Mouse (Mus musculus): ENCODE measurements around the gene Ebf1.

Ebf1 gene

GRCm38 (mm10) chr11:44619131-44619886 is 2.2 kb downstream of the Ebf1 start:
- no peak for DNase-seq (ENCODE audit: low spot score)

GRCm38 (mm10) chr11:44619887-44620693 is 3.0 kb downstream of the Ebf1 start:
- no peak for DNase-seq (ENCODE audit: low spot score)

- DNase-seq (ENCODE audit: low spot score): no peak
Measured at GRCm38 (mm10) chr11:44620694-44621446, 3.8 kb downstream of the Ebf1 start.

GRCm38 (mm10) chr11:44621615-44622014 is 4.5 kb downstream of the Ebf1 start:
- DNase-seq (ENCODE audit: low spot score): no peak

- DNase-seq (ENCODE audit: low spot score): no peak
Measured at GRCm38 (mm10) chr11:44622023-44622731, 5.1 kb downstream of the Ebf1 start.

GRCm38 (mm10) chr11:44624564-44624963 is 7.4 kb downstream of the Ebf1 start:
- no peak for DNase-seq (ENCODE audit: low spot score)

- DNase-seq (ENCODE audit: low spot score): no peak
Measured at GRCm38 (mm10) chr11:44626065-44626464, 8.9 kb downstream of the Ebf1 start.

GRCm38 (mm10) chr11:44628412-44628811 is 11.3 kb downstream of the Ebf1 start:
- no peak for DNase-seq (ENCODE audit: low spot score)

- DNase-seq (ENCODE audit: low spot score): no peak
Measured at GRCm38 (mm10) chr11:44632064-44632968, 15.2 kb downstream of the Ebf1 start.

- no peak for DNase-seq (ENCODE audit: low spot score)
Measured at GRCm38 (mm10) chr11:44633001-44633693, 16.0 kb downstream of the Ebf1 start.

- no peak for DNase-seq (ENCODE audit: low spot score)
Measured at GRCm38 (mm10) chr11:44634552-44635193, 17.6 kb downstream of the Ebf1 start.

- no peak for DNase-seq (ENCODE audit: low spot score)
Measured at GRCm38 (mm10) chr11:44636241-44636640, 19.1 kb downstream of the Ebf1 start.

GRCm38 (mm10) chr11:44638193-44638754 is 21.2 kb downstream of the Ebf1 start:
- DNase-seq (ENCODE audit: low spot score): no peak

- no peak for DNase-seq (ENCODE audit: low spot score)
Measured at GRCm38 (mm10) chr11:44641496-44641895, 24.4 kb downstream of the Ebf1 start.

GRCm38 (mm10) chr11:44654340-44655019 is 37.4 kb downstream of the Ebf1 start:
- no peak for DNase-seq (ENCODE audit: low spot score)

GRCm38 (mm10) chr11:44655468-44655867 is 38.4 kb downstream of the Ebf1 start:
- DNase-seq (ENCODE audit: low spot score): no peak

- DNase-seq (ENCODE audit: low spot score): no peak
Measured at GRCm38 (mm10) chr11:44656916-44657315, 39.8 kb downstream of the Ebf1 start.

GRCm38 (mm10) chr11:44657833-44658395 is 40.8 kb downstream of the Ebf1 start:
- DNase-seq (ENCODE audit: low spot score): no peak

Data from urinary bladder, postnatal 10 days (tissue).